Mouse (Mus musculus) forebrain, embryonic 16.5 days (tissue): Measurements from ENCODE around the gene Cacna1b. TPM values are rescaled to one million over a fixed set of nuclear protein-coding genes. Genes with fewer than 3 reads are reported as not detected.

Experiments
- ATAC-seq: fragments of 200-750 bp; cut with Nextera tagmentation; 2 replicates; pipeline ENCODE4 v1.8.0; 2017; ENCODE audit warnings: mild to moderate bottlenecking, moderate library complexity
- H3K27ac ChIP-seq: fragments of 300-500 bp; sonication (generic); 2 replicates; pipeline ENCODE4 v1.5.1; 2014; ENCODE audit warnings: low read length, control low read depth
- H3K27me3 ChIP-seq: fragments of 300-500 bp; sonication (generic); replicated peaks from 2 replicates; pipeline ENCODE4 v1.6.1; 2014; ENCODE audit warnings: low read length; ENCODE audit not compliant: control insufficient read depth, insufficient read depth
- H3K36me3 ChIP-seq: fragments of 300-500 bp; sonication (generic); 2 replicates; pipeline ENCODE4 v1.6.1; 2014; ENCODE audit not compliant: control insufficient read depth, insufficient read depth
- H3K4me1 ChIP-seq: fragments of 300-500 bp; sonication (generic); replicated peaks from 2 replicates; pipeline ENCODE4 v1.6.1; 2014; ENCODE audit warnings: low read length; ENCODE audit not compliant: control insufficient read depth, insufficient read depth
- H3K4me2 ChIP-seq: fragments of 300-500 bp; sonication (generic); 2 replicates; pipeline ENCODE4 v1.6.1; 2014; ENCODE audit warnings: mild to moderate bottlenecking, low read length, control low read depth
- H3K4me3 ChIP-seq: fragments of 300-500 bp; sonication (generic); replicated peaks from 2 replicates; pipeline ENCODE4 v1.5.1; 2014; ENCODE audit warnings: mild to moderate bottlenecking, low read length, control low read depth
- H3K9ac ChIP-seq: fragments of 300-500 bp; sonication (generic); replicated peaks from 2 replicates; pipeline ENCODE4 v1.6.1; 2014; ENCODE audit warnings: low read depth, low read length, control low read depth
- H3K9me3 ChIP-seq: fragments of 300-500 bp; sonication (generic); 2 replicates; pipeline ENCODE4 v1.6.1; 2016; ENCODE audit warnings: low read length; ENCODE audit not compliant: control insufficient read depth
- WGBS: fragments of 180-500 bp; shearing (Covaris S2); extraction: QIAGEN DNeasy Blood & Tissue Kit; methylation state at CpG from one replicate; pipeline ENCODE4 v1.1.7; 2014; 5-methylcytosine and 5-hydroxymethylcytosine counted together
- polyA plus RNA-seq: library from polyadenylated mRNA; unstranded; fragments of >200 nt; fragmentation: Nextera tagmentation; extraction: Ambion mirVana; gene quantifications from 2 replicates; pipeline ENCODE4 v1.2.1, GENCODE M21; 2015

The Cacna1b gene
- polyA plus RNA-seq, 1 experiment from 2014 or later, result 10.1 TPM

GRCm38 (mm10) chr2:24739701-24740100, 23.3 kb downstream of the Cacna1b start:
- Histone ChIP-seq H3K27ac (no peak overlapping the region), H3K4me1 (peaks cover 9% of the 10 kb centered on the region), H3K9ac (no peak overlapping the region), H3K27me3 (no peaks in the 10 kb centered on the region), H3K4me2 (no peak overlapping the region), H3K9me3 (no peaks in the 10 kb centered on the region), H3K4me3 (no peak overlapping the region), H3K36me3 (no peaks in the 10 kb centered on the region)
- no peak for ATAC-seq
- WGBS, result 87% methylated on average over 5 of the region's 5 CpGs

GRCm38 (mm10) chr2:24733157-24733556, 29.8 kb downstream of the Cacna1b start:
- H3K9ac ChIP-seq, result no peak overlapping the region
- no peak overlapping the region for H3K4me2 ChIP-seq
- 89% methylated on average over 4 of the region's 4 CpGs for WGBS
- H3K27me3 ChIP-seq, result no peaks in the 10 kb centered on the region
- H3K36me3 ChIP-seq, result peaks cover 7% of the 10 kb centered on the region
- H3K4me1 ChIP-seq, result no peaks in the 10 kb centered on the region
- ATAC-seq, result no peak
- no peaks in the 10 kb centered on the region for H3K9me3 ChIP-seq
- H3K27ac ChIP-seq, result no peak overlapping the region
- H3K4me3 ChIP-seq, result no peak overlapping the region

- ATAC-seq, result no peak
- WGBS, result 89% methylated on average over 4 of the region's 4 CpGs
- no peak overlapping the region for H3K27ac ChIP-seq
These were observed 37.1 kb downstream of the Cacna1b start for GRCm38 (mm10) chr2:24725865-24726264.

GRCm38 (mm10) chr2:24719645-24720379, 43.1 kb downstream of the Cacna1b start:
- WGBS, result 95% methylated on average over 14 of the region's 14 CpGs
- no peaks in the 10 kb centered on the region for H3K4me1 ChIP-seq
- no peaks in the 10 kb centered on the region for H3K27me3 ChIP-seq
- ATAC-seq, result no peak
- no peak overlapping the region for H3K4me2 ChIP-seq
- H3K4me3 ChIP-seq, result no peak overlapping the region
- peaks cover 10% of the 10 kb centered on the region for H3K36me3 ChIP-seq
- H3K9ac ChIP-seq, result no peak overlapping the region
- no peak overlapping the region for H3K27ac ChIP-seq
- no peaks in the 10 kb centered on the region for H3K9me3 ChIP-seq

More at GRCm38 (mm10) chr2:24725865-24726264, 37.1 kb downstream of the Cacna1b start:
- H3K4me3 ChIP-seq, result no peak overlapping the region
- no peak overlapping the region for H3K9ac ChIP-seq
- H3K27me3 ChIP-seq, result no peaks in the 10 kb centered on the region
- peaks cover 12% of the 10 kb centered on the region for H3K36me3 ChIP-seq
- no peaks in the 10 kb centered on the region for H3K9me3 ChIP-seq
- H3K4me2 ChIP-seq, result no peak overlapping the region
- H3K4me1 ChIP-seq, result no peaks in the 10 kb centered on the region

- Histone ChIP-seq H3K36me3 (peaks cover 10% of the 10 kb centered on the region), H3K4me1 (no peaks in the 10 kb centered on the region), H3K9me3 (no peaks in the 10 kb centered on the region), H3K4me2 (no peak overlapping the region), H3K9ac (no peak overlapping the region), H3K27me3 (no peaks in the 10 kb centered on the region), H3K27ac (no peak overlapping the region), H3K4me3 (no peak overlapping the region)
- WGBS, result 89% methylated on average over 4 of the region's 4 CpGs
- ATAC-seq, result no peak
These were observed 44.0 kb downstream of the Cacna1b start for GRCm38 (mm10) chr2:24718906-24719305.

GRCm38 (mm10) chr2:24717963-24718362, 45.0 kb downstream of the Cacna1b start:
- H3K4me2 ChIP-seq, result no peak overlapping the region
- WGBS, result 87% methylated on average over 7 of the region's 7 CpGs
- H3K27me3 ChIP-seq, result no peaks in the 10 kb centered on the region
- no peaks in the 10 kb centered on the region for H3K4me1 ChIP-seq
- H3K36me3 ChIP-seq, result peaks cover 10% of the 10 kb centered on the region
- no peak overlapping the region for H3K27ac ChIP-seq
- H3K9ac ChIP-seq, result no peak overlapping the region
- H3K9me3 ChIP-seq, result no peaks in the 10 kb centered on the region
- no peak for ATAC-seq
- H3K4me3 ChIP-seq, result no peak overlapping the region

GRCm38 (mm10) chr2:24717461-24717860, 45.5 kb downstream of the Cacna1b start:
- Histone ChIP-seq H3K9ac (no peak overlapping the region), H3K27ac (no peak overlapping the region), H3K36me3 (peaks cover 10% of the 10 kb centered on the region), H3K4me2 (no peak overlapping the region), H3K27me3 (no peaks in the 10 kb centered on the region), H3K4me1 (no peaks in the 10 kb centered on the region), H3K4me3 (no peak overlapping the region), H3K9me3 (no peaks in the 10 kb centered on the region)
- ATAC-seq, result 0 out of 2 replicates have a peak, but pooled peaks have one; percentile 49
- 70% methylated on average over 4 of the region's 4 CpGs for WGBS

- peaks cover 10% of the 10 kb centered on the region for H3K36me3 ChIP-seq
- ATAC-seq, result no peak
- WGBS, result 84% methylated on average over 10 of the region's 10 CpGs
These were observed 57.0 kb downstream of the Cacna1b start for GRCm38 (mm10) chr2:24705929-24706328.

GRCm38 (mm10) chr2:24702208-24702957, 60.6 kb downstream of the Cacna1b start:
- Histone ChIP-seq H3K4me1 (no peaks in the 10 kb centered on the region), H3K9ac (no peak overlapping the region), H3K27me3 (no peaks in the 10 kb centered on the region), H3K36me3 (peaks cover 22% of the 10 kb centered on the region), H3K4me2 (no peak overlapping the region), H3K9me3 (no peaks in the 10 kb centered on the region), H3K27ac (no peak overlapping the region), H3K4me3 (no peak overlapping the region)
- no peak for ATAC-seq
- 78% methylated on average over 3 of the region's 3 CpGs for WGBS

More at GRCm38 (mm10) chr2:24705929-24706328, 57.0 kb downstream of the Cacna1b start:
- Histone ChIP-seq H3K9me3 (no peaks in the 10 kb centered on the region), H3K4me1 (no peaks in the 10 kb centered on the region), H3K4me2 (no peak overlapping the region), H3K4me3 (no peak overlapping the region), H3K27ac (no peak overlapping the region), H3K9ac (no peak overlapping the region), H3K27me3 (no peaks in the 10 kb centered on the region)
